Mouse (Mus musculus): ENCODE data around the gene Mei1.

GRCm38 (mm10) chr15:82144157-82144556 lies 74.4 kb downstream of the Mei1 start:
- no peak for TF ChIP-seq TCF3 (IDR thresholded peaks at IDR 0.05; ENCODE audit: insufficient read length, low read depth)
- TF ChIP-seq POLR2A (IDR thresholded peaks at IDR 0.05; ENCODE audit: insufficient read length, low read depth), result no peak
- no peak for TF ChIP-seq E2F4 (IDR thresholded peaks at IDR 0.05; ENCODE audit: insufficient read depth)
- TF ChIP-seq TCF12 (IDR thresholded peaks at IDR 0.05; ENCODE audit: insufficient read depth, poor library complexity, severe bottlenecking), result no peak
- no peak for TF ChIP-seq MAX (IDR thresholded peaks at IDR 0.05; ENCODE audit: low read depth)
- TF ChIP-seq CEBPB (IDR thresholded peaks at IDR 0.05; ENCODE audit: insufficient read depth, poor library complexity, severe bottlenecking), result no peak
- TF ChIP-seq MYOG (IDR thresholded peaks at IDR 0.05; ENCODE audit: control insufficient read depth in 1 of 3, insufficient read depth in 1 of 3, insufficient read length in 2 of 3, low read depth in 2 of 3), result no peak
- no peak for TF ChIP-seq REST (IDR thresholded peaks at IDR 0.05; ENCODE audit: insufficient read depth, insufficient read length)
- TF ChIP-seq USF1 (IDR thresholded peaks at IDR 0.05; ENCODE audit: low read depth), result no peak

All from myocyte (in vitro differentiated cells).